ENCODE assay signal across 16 mouse cellular contexts in genomic region chr2:171388936-171389335, GRCm38 (mm10).
"Had no signal": no experiment of that assay in that cellular context is flagged by ENCODE, and none has a peak within 500 bp of the region (broad histone marks: within the 10 kb centered on the region; RNA-seq: fewer than 3 reads in every experiment).

No protein-coding gene starts in this region.

- H3K4me3 ChIP-seq: neural tube, embryonic 13.5 days; neural tube, embryonic 15.5 days; stomach, embryonic 15.5 days had no signal

- H3K4me2 ChIP-seq: neural tube, embryonic 13.5 days; neural tube, embryonic 15.5 days; stomach, embryonic 15.5 days had no signal

- H3K9ac ChIP-seq: neural tube, embryonic 13.5 days; neural tube, embryonic 15.5 days; stomach, embryonic 15.5 days had no signal

- H3K27ac ChIP-seq: neural tube, embryonic 13.5 days; neural tube, embryonic 15.5 days; stomach, embryonic 15.5 days; stomach, postnatal 0 days had no signal

- H3K27me3 ChIP-seq: neural tube, embryonic 13.5 days; neural tube, embryonic 15.5 days; stomach, embryonic 15.5 days had no signal

- DNase-seq: retina, postnatal 1 day; right cerebral cortex, adult 18-20 months; right cerebral cortex, postnatal 14 days; right cerebral cortex, postnatal 25 days; right cerebral cortex, postnatal 4 days; spleen, adult 18-20 months; thymus, adult 18-20 months; thymus, adult 2 months; thymus, postnatal 14 days; thymus, postnatal 25 days; thymus, postnatal 36 days; thymus, postnatal 4 days had no signal

- H3K9me3 ChIP-seq: stomach, embryonic 15.5 days had no signal

- H3K4me1 ChIP-seq: neural tube, embryonic 13.5 days; neural tube, embryonic 15.5 days; stomach, embryonic 15.5 days had no signal

- H3K36me3 ChIP-seq: neural tube, embryonic 13.5 days; neural tube, embryonic 15.5 days; stomach, embryonic 15.5 days had no signal
